Mouse (Mus musculus) urinary bladder, postnatal 0 days (tissue): ENCODE data around the gene Hist1h2br. TPM values are rescaled to one million over a fixed set of nuclear protein-coding genes. Genes with fewer than 3 reads are reported as not detected.

Source experiments
- microRNA-seq: library from miRNA; unstranded; fragments of <30 nt; microRNA quantifications from one replicate; pipeline ENCODE4, GENCODE M21; 2016
- polyA plus RNA-seq: library from polyadenylated mRNA; unstranded; fragments of >200 nt; fragmentation: Nextera tagmentation; extraction: Ambion mirVana; gene quantifications from 2 replicates; pipeline ENCODE4 v1.2.1, GENCODE M21; 2015

Hist1h2br gene
- polyA plus RNA-seq = 3.3 and 6.2 TPM in 2 replicates

DNA sequence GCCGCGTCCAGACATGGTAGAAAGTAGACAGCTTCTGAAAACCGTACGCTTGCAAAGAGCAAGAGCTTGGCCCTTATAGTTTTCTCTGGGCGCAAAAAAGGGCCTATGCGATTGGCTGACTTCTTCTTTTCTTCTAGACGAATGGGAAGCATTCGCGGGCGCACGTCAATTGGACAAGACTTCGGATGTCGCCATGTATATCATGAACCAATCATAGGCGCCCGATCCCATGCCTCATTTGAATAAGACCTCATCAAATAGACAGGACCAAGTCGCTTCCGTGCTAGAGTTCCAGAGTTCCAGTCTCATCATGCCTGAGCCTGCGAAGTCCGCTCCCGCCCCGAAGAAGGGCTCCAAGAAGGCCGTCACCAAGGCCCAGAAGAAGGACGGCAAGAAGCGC is at the start of gene Hist1h2br, which contains the start of gene Hist1h2ap:
Gene Hist1h2br, plus strand, starts transcription at position 283 of the 400 bp plus-strand sequence.
Gene Hist1h2ap, minus strand, starts transcription at position 47 of the 400 bp plus-strand sequence.

DNA sequence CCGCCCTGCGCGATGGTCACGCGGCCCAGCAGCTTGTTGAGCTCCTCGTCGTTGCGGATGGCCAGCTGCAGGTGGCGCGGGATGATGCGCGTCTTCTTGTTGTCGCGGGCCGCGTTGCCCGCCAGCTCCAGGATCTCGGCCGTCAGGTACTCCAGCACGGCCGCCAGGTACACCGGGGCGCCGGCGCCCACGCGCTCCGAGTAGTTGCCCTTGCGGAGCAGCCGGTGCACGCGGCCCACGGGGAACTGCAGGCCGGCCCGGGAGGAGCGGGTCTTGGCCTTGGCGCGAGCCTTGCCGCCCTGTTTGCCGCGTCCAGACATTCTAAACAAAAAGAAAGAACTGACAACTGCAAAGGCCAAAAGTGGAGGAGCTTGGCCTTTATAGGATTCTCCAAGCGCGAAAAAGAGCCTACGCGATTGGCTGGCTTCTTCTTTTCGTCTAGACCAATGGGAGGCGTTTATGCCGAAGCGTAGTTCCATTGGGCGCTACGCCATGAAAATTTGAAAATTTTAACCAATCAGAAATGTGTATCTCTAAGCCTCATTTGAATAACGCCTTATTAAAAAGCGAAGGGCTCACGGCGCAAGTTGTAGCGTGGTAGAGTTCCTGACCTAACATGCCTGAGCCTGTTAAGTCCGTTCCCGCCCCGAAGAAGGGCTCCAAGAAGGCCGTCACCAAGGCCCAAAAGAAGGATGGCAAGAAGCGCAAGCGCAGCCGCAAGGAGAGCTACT is 46.5 kb upstream of the Hist1h2br start, which contains the start of the genes Hist1h2an and Hist1h2bp:
Gene Hist1h2an, minus strand, starts transcription at position 320 of the 731 bp plus-strand sequence.
Gene Hist1h2bp, plus strand, starts transcription at position 563 of the 731 bp plus-strand sequence.

DNA sequence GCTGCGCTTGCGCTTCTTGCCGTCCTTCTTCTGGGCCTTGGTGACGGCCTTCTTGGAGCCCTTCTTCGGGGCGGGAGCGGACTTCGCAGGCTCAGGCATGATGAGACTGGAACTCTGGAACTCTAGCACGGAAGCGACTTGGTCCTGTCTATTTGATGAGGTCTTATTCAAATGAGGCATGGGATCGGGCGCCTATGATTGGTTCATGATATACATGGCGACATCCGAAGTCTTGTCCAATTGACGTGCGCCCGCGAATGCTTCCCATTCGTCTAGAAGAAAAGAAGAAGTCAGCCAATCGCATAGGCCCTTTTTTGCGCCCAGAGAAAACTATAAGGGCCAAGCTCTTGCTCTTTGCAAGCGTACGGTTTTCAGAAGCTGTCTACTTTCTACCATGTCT is 23.5 kb upstream of the Hist1h2br start, which contains the start of the genes Hist1h2bq and Hist1h2ao:
Gene Hist1h2bq, minus strand, starts transcription at position 125 of the 400 bp plus-strand sequence.
Gene Hist1h2ao, plus strand, starts transcription at position 393 of the 400 bp plus-strand sequence.

DNA sequence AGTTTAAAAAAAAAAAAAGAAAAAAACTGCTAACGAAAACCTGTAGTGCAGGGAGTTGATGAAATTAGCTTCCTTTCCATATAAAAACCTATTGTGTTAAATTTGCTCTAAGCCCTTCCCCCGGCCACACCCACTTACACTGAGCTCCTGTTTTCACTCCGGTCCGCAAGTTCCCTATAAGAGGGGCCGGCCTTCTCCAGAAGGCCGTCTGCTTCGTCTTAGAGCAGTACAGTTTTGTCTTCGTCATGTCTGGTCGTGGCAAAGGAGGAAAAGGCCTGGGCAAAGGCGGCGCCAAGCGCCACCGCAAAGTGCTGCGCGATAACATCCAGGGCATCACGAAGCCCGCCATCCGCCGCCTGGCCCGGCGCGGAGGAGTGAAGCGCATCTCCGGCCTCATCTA is 22.0 kb upstream of the Hist1h2br start, which contains the start of gene Hist1h4m:
Gene Hist1h4m, plus strand, starts transcription at position 208 of the 400 bp plus-strand sequence.

DNA sequence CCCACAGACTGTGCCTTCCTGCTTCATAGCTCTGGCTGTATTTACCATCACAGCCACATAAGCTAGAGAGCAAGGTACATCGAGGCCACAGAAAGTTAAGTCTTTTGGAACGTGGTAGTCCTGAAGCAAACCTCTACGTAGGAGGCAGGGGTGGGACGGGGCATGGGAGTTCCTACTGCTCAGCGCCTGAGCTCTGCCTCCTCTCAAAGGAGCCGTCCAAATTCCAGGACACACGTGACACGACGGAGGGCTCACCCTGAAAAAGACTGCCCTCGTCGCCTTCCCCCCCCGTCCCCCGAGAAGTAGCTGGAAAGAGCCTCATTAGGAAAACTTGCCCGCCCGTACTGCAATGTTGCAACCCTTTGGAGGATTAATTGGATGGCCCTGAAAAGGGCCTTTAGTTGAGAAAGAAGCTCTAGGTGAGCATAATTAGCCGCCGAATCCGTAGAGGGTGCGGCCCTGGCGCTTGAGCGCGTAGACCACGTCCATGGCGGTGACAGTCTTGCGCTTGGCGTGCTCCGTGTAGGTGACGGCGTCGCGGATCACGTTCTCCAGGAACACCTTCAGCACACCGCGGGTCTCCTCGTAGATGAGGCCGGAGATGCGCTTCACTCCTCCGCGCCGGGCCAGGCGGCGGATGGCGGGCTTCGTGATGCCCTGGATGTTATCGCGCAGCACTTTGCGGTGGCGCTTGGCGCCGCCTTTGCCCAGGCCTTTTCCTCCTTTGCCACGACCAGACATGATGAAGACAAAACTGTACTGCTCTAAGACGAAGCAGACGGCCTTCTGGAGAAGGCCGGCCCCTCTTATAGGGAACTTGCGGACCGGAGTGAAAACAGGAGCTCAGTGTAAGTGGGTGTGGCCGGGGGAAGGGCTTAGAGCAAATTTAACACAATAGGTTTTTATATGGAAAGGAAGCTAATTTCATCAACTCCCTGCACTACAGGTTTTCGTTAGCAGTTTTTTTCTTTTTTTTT is 1.8 kb upstream of the Hist1h2br start, which contains the start of gene Hist1h4n:
Gene Hist1h4n, minus strand, starts transcription at position 779 of the 977 bp plus-strand sequence.

Small RNA genes lying within 50 kb of the gene (microRNA-seq; reads per million reads assigned to microRNA genes)
- gene Gm19658 (not detected), gene Gm44346 (not detected), gene Gm44466 (not detected)

Other genes starting within 250 kb of the Hist1h2br start
- gene Olfr1362, start 219.7 kb upstream of the Hist1h2br start, polyA plus RNA-seq = not detected in 2 replicates
- gene Olfr11, start 191.2 kb upstream of the Hist1h2br start, polyA plus RNA-seq = not detected in 2 replicates
- not detected in 2 replicates for gene Olfr1361, start 170.4 kb upstream of the Hist1h2br start, polyA plus RNA-seq
- not detected in 2 replicates for gene Olfr1360, start 156.3 kb upstream of the Hist1h2br start, polyA plus RNA-seq
- not detected in 2 replicates for gene Olfr1359, start 135.6 kb upstream of the Hist1h2br start, polyA plus RNA-seq
- 1.2 TPM in 1 of 2 replicates, not detected in the other for gene Hist1h2bl, start 117.6 kb upstream of the Hist1h2br start, polyA plus RNA-seq
- gene Hist1h2ai, start 117.3 kb upstream of the Hist1h2br start, polyA plus RNA-seq = 3.3 and 6.2 TPM in 2 replicates
- gene Hist1h3h, start 116.1 kb upstream of the Hist1h2br start, polyA plus RNA-seq = 1.3 and 3.8 TPM in 2 replicates
- gene Hist1h2bm, start 111.7 kb upstream of the Hist1h2br start, polyA plus RNA-seq = 0.61 and 1.5 TPM in 2 replicates
- gene Hist1h4j, start 98.7 kb upstream of the Hist1h2br start, polyA plus RNA-seq = 0.85 and 1.5 TPM in 2 replicates
- 1.3 and 2.3 TPM in 2 replicates for gene Hist1h4k, start 83.2 kb upstream of the Hist1h2br start, polyA plus RNA-seq
- 7.2 and 7.5 TPM in 2 replicates for gene Hist1h2ak, start 79.9 kb upstream of the Hist1h2br start, polyA plus RNA-seq
- gene Hist1h2bn, start 79.6 kb upstream of the Hist1h2br start, polyA plus RNA-seq = 1.3 TPM in 1 of 2 replicates, not detected in the other
- 4.7 and 7.0 TPM in 2 replicates for gene Hist1h1b, start 53.1 kb upstream of the Hist1h2br start, polyA plus RNA-seq
- gene Hist1h3i, start 50.4 kb upstream of the Hist1h2br start, polyA plus RNA-seq = 17.8 and 25.6 TPM in 2 replicates
- gene Hist1h2an, start 46.5 kb upstream of the Hist1h2br start, polyA plus RNA-seq = 1.5 and 4.1 TPM in 2 replicates
- gene Hist1h2bp, start 46.3 kb upstream of the Hist1h2br start, polyA plus RNA-seq = 0.54 TPM in 1 of 2 replicates, not detected in the other
- 3.9 and 5.8 TPM in 2 replicates for gene Hist1h2bq, start 23.5 kb upstream of the Hist1h2br start, polyA plus RNA-seq
- gene Hist1h2ao, start 23.3 kb upstream of the Hist1h2br start, polyA plus RNA-seq = 3.7 TPM in 1 of 2 replicates, not detected in the other
- not detected in 2 replicates for gene Hist1h4m, start 22.0 kb upstream of the Hist1h2br start, polyA plus RNA-seq
- 8.8 and 12.8 TPM in 2 replicates for gene Hist1h4n, start 1.5 kb upstream of the Hist1h2br start, polyA plus RNA-seq
- 721 and 1,071 TPM in 2 replicates for gene Hist1h2ap, start 236 bp upstream of the Hist1h2br start, polyA plus RNA-seq
- 1.1 and 1.2 TPM in 2 replicates for gene Zfp184, start 111.4 kb downstream of the Hist1h2br start, polyA plus RNA-seq
- 0.17 TPM in 1 of 2 replicates, not detected in the other for gene Pom121l2, start 147.5 kb downstream of the Hist1h2br start, polyA plus RNA-seq
- gene Prss16, start 176.0 kb downstream of the Hist1h2br start, polyA plus RNA-seq = 0.35 and 0.80 TPM in 2 replicates
- gene Hist1h2ah, start 201.8 kb downstream of the Hist1h2br start, polyA plus RNA-seq = 2.2 TPM in 1 of 2 replicates, not detected in the other
- gene Hist1h2bk, start 202.1 kb downstream of the Hist1h2br start, polyA plus RNA-seq = 0.92 and 1.3 TPM in 2 replicates
- gene Hist1h4i, start 207.6 kb downstream of the Hist1h2br start, polyA plus RNA-seq = 4.6 and 7.5 TPM in 2 replicates
- 8.4 and 8.8 TPM in 2 replicates for gene Hist1h2ag, start 209.2 kb downstream of the Hist1h2br start, polyA plus RNA-seq
- gene Hist1h2bj, start 209.5 kb downstream of the Hist1h2br start, polyA plus RNA-seq = 1.8 and 2.4 TPM in 2 replicates